Mouse (Mus musculus): Measurements from ENCODE around the gene Atf7ip.

- TF ChIP-seq CTCF (IDR thresholded peaks at IDR 0.05; ENCODE audit: borderline replicate concordance, extremely low read depth, insufficient read depth, insufficient read length) (no peak), POLR2A (IDR thresholded peaks at IDR 0.05; ENCODE audit: borderline replicate concordance, extremely low read depth, insufficient read depth, insufficient read length, poor library complexity, severe bottlenecking) (no peak)
These were observed 149.8 kb downstream of the Atf7ip start for GRCm38 (mm10) chr6:136655786-136656185.
